10 mouse cellular contexts compared by ENCODE assay signal in genomic region chr2:11530101-11530500, GRCm38 (mm10). TPM values are rescaled to one million over a fixed set of nuclear protein-coding genes. Genes with fewer than 3 reads are reported as not detected.
DNase-seq lines count a peak whose midpoint lies in the region; ATAC-seq lines count a peak whose summit lies in the region.
"Had no signal": no experiment of that assay in that cellular context is flagged by ENCODE, and none has a peak within 500 bp of the region (broad histone marks: within the 10 kb centered on the region; RNA-seq: fewer than 3 reads in every experiment).

No protein-coding gene starts in this region.

- peaks cover 11% of the 10 kb centered on the region for H3K4me1 ChIP-seq in heart, embryonic 10.5 days
- H3K4me1 ChIP-seq in kidney, embryonic 14.5 days (ENCODE audit: control insufficient read depth, insufficient read depth, low read length) = peaks cover 4% of the 10 kb centered on the region; the same call in 1 of the 2 replicates

- 55% methylated on average over 6 of the region's 6 CpGs for WGBS in heart, embryonic 10.5 days
- WGBS in kidney, embryonic 14.5 days = 88% methylated on average over 6 of the region's 6 CpGs

- DNase-seq in heart, adult 11 months = peak; percentile 99
- no peak for DNase-seq in heart, embryonic 10.5 days (ENCODE audit: low spot score)
- peak; percentile 42 to 46 for DNase-seq in adrenal gland, adult 18-20 months (ENCODE audit: low spot score in 2 of 2)
- DNase-seq in heart, adult 9 months (ENCODE audit: low spot score in 2 of 2) = peak; percentile 69 to 81
- DNase-seq in kidney, adult 18-20 months = no peak
- no peak for DNase-seq in natural killer cell, adult 2 months (ENCODE audit: low spot score in 2 of 2)
- DNase-seq: kidney, adult 11 months had no signal

- ATAC-seq in megakaryocyte, adult 5-6 weeks (ENCODE audit: poor library complexity, severe bottlenecking) = peak; percentile 65
- no peak for ATAC-seq in kidney, embryonic 14.5 days (ENCODE audit: low FRiP score, low TSS enrichment)

- no peak overlapping the region for H3K4me2 ChIP-seq in kidney, embryonic 14.5 days (replicated peaks; ENCODE audit: low read depth, low read length)
- H3K4me2 ChIP-seq: midbrain, embryonic 11.5 days had no signal

- H3K27ac ChIP-seq in heart, embryonic 10.5 days = no peak overlapping the region
- no peak overlapping the region for H3K27ac ChIP-seq in kidney, embryonic 14.5 days (ENCODE audit: low read depth, low read length)

- H3K9ac ChIP-seq in kidney, embryonic 14.5 days (ENCODE audit: low read depth, low read length) = no peak overlapping the region

- no peaks in the 10 kb centered on the region for H3K9me3 ChIP-seq in heart, embryonic 10.5 days
- no peaks in the 10 kb centered on the region for H3K9me3 ChIP-seq in kidney, embryonic 14.5 days (ENCODE audit: control insufficient read depth, low read length)

- no peak overlapping the region for H3K4me3 ChIP-seq in heart, embryonic 10.5 days
- no peak overlapping the region for H3K4me3 ChIP-seq in kidney, embryonic 14.5 days (ENCODE audit: low read length)

- no peaks in the 10 kb centered on the region for H3K36me3 ChIP-seq in heart, embryonic 10.5 days
- no peaks in the 10 kb centered on the region for H3K36me3 ChIP-seq in kidney, embryonic 14.5 days (ENCODE audit: control insufficient read depth, insufficient read depth, low read length)

- H3K27me3 ChIP-seq in heart, embryonic 10.5 days (ENCODE audit: insufficient read depth, poor library complexity, severe bottlenecking) = no peaks in the 10 kb centered on the region
- H3K27me3 ChIP-seq in kidney, embryonic 14.5 days (ENCODE audit: control insufficient read depth, insufficient read depth, low read length) = no peaks in the 10 kb centered on the region

RNA-seq across cellular contexts. Expression of gene Pfkfb3, which starts 23.8 kb away (rescaled TPM):
- 12.7 and 20.5 TPM in 2 replicates for polyA plus RNA-seq in heart, embryonic 10.5 days (2016; fragmentation: Nextera tagmentation; extraction: Ambion mirVana)
- 100 to 1,000 TPM; 162 to 232 TPM for total RNA-seq in adrenal gland, adult 18-20 months (2021)
- total RNA-seq in megakaryocyte, adult 5-6 weeks (2015) = 24.5 and 31.3 TPM in 2 replicates
- 22.1 and 23.0 TPM in 2 replicates for total RNA-seq in megakaryocyte, adult 5-6 weeks (2017)
- polyA plus RNA-seq in kidney, embryonic 14.5 days (2014; fragmentation: Nextera tagmentation; extraction: Ambion mirVana) = 10.5 and 11.2 TPM in 2 replicates

Comparison
In these comparisons a context has a peak if more than half of its experiments do, and no peak if none do; other contexts are left out.
1. DNase-seq: peak in heart, adult 11 months (single experiment), adrenal gland, adult 18-20 months (2 of 2) and heart, adult 9 months (2 of 2); none in heart, embryonic 10.5 days (single experiment), kidney, adult 18-20 months (single experiment) and natural killer cell, adult 2 months (0 of 2).
2. RNA of gene Pfkfb3, which starts 23.8 kb away (total RNA-seq): 162 to 232 TPM in adrenal gland, adult 18-20 months; 22.1 to 31.3 TPM in megakaryocyte, adult 5-6 weeks; every median in the first group is over 4 times any median in the second.